Mouse (Mus musculus) heart, adult 2 months (tissue): ENCODE results near the gene Bub1b.

Source experiments
- CTCF ChIP-seq: fragments of 200-600 bp; IDR thresholded peaks from 2 replicates; pipeline ENCODE4 v1.8.1; 2022; ENCODE audit warnings: antibody characterized with exemption, mild to moderate bottlenecking, moderate library complexity
- POLR2A ChIP-seq: fragments of 200-500 bp; IDR thresholded peaks from 2 replicates; pipeline ENCODE4 v1.6.1; 2011; ENCODE audit warnings: mild to moderate bottlenecking, low read depth, low read length, control low read depth; ENCODE audit not compliant: insufficient read depth

DNA sequence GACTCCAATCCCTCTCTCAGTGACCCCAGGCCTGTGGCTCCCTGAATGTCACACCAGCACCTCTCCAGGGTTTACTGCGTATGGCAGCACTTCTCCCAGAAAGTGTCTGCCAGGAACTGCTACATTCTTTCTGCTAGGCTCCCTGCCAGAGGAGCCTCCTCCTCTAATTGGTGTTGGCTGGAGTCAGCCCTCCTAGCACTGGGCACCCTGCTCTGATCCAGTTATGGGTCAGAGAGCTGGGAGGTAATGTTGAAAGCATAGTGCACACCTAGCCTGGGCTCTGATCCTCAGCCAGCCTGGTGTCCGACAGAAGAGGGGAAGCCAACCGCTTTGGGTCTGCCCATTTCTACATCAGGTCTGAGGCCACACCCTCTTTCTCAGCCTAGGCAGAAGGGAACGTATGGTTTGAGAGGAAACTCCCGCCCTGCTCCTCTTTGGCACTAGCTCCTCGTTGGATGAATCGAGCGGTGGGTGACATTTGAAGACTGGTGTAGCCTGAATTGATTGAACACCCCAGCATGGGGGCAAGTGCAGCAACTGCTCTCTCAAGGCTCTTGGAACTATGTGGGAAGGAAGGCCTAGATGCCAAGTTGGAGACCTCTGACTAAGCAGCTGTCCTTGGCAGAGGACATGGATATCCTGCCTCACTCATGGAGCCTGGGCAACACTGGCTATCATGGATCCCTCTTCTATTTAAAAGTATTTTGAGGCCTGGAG, 84.7 kb downstream of the Bub1b start:
- TF ChIP-seq POLR2A (no peak), CTCF (no peak)
